Mouse (Mus musculus): Measurements from ENCODE around the gene Pmpca. TPM values are rescaled to one million over a fixed set of nuclear protein-coding genes. Genes with fewer than 3 reads are reported as not detected.

Gene Pmpca
- polyA plus RNA-seq, 1 experiment from 2014 or later: 108 TPM

Other genes starting within 250 kb of the Pmpca start
- gene Lhx3, start 181.1 kb upstream of the Pmpca start, polyA plus RNA-seq (2016; fragmentation: Nextera tagmentation; extraction: Ambion mirVana): 1.3 and 3.1 TPM in 2 replicates
- gene Qsox2, start 151.8 kb upstream of the Pmpca start, polyA plus RNA-seq (2016; fragmentation: Nextera tagmentation; extraction: Ambion mirVana): 17.9 and 19.5 TPM in 2 replicates
- 0.08 and 0.18 TPM in 2 replicates for gene Ccdc187, start 94.8 kb upstream of the Pmpca start, polyA plus RNA-seq (2016; fragmentation: Nextera tagmentation; extraction: Ambion mirVana)
- gene Gpsm1, start 73.8 kb upstream of the Pmpca start, polyA plus RNA-seq (2016; fragmentation: Nextera tagmentation; extraction: Ambion mirVana): 82.6 and 91.1 TPM in 2 replicates
- 31.8 and 33.1 TPM in 2 replicates for gene Dnlz, start 37.2 kb upstream of the Pmpca start, polyA plus RNA-seq (2016; fragmentation: Nextera tagmentation; extraction: Ambion mirVana)
- 0.87 and 0.97 TPM in 2 replicates for gene Card9, start 28.4 kb upstream of the Pmpca start, polyA plus RNA-seq (2016; fragmentation: Nextera tagmentation; extraction: Ambion mirVana)
- gene Snapc4, start 8.7 kb upstream of the Pmpca start, polyA plus RNA-seq (2016; fragmentation: Nextera tagmentation; extraction: Ambion mirVana): 39.2 and 42.7 TPM in 2 replicates
- gene Entr1, start within 50 bp of the Pmpca start, polyA plus RNA-seq (2016; fragmentation: Nextera tagmentation; extraction: Ambion mirVana): 184 and 188 TPM in 2 replicates
- 30.1 and 31.5 TPM in 2 replicates for gene Inpp5e, start 19.9 kb downstream of the Pmpca start, polyA plus RNA-seq (2016; fragmentation: Nextera tagmentation; extraction: Ambion mirVana)
- gene Sec16a, start 55.9 kb downstream of the Pmpca start, polyA plus RNA-seq (2016; fragmentation: Nextera tagmentation; extraction: Ambion mirVana): 26.2 and 28.3 TPM in 2 replicates
- 16.4 and 20.3 TPM in 2 replicates for gene Notch1, start 127.3 kb downstream of the Pmpca start, polyA plus RNA-seq (2016; fragmentation: Nextera tagmentation; extraction: Ambion mirVana)
- 97.3 and 101 TPM in 2 replicates for gene Egfl7, start 190.7 kb downstream of the Pmpca start, polyA plus RNA-seq (2016; fragmentation: Nextera tagmentation; extraction: Ambion mirVana)
- gene Gm20532, start 197.3 kb downstream of the Pmpca start, polyA plus RNA-seq (2016; fragmentation: Nextera tagmentation; extraction: Ambion mirVana): not detected in 2 replicates
- gene Agpat2, start 215.1 kb downstream of the Pmpca start, polyA plus RNA-seq (2016; fragmentation: Nextera tagmentation; extraction: Ambion mirVana): 17.0 and 17.8 TPM in 2 replicates
- gene Fam69b, start 239.1 kb downstream of the Pmpca start, polyA plus RNA-seq (2016; fragmentation: Nextera tagmentation; extraction: Ambion mirVana): 66.0 and 75.2 TPM in 2 replicates